8 mouse cellular contexts compared by ENCODE assay signal in the genomic region with DNA sequence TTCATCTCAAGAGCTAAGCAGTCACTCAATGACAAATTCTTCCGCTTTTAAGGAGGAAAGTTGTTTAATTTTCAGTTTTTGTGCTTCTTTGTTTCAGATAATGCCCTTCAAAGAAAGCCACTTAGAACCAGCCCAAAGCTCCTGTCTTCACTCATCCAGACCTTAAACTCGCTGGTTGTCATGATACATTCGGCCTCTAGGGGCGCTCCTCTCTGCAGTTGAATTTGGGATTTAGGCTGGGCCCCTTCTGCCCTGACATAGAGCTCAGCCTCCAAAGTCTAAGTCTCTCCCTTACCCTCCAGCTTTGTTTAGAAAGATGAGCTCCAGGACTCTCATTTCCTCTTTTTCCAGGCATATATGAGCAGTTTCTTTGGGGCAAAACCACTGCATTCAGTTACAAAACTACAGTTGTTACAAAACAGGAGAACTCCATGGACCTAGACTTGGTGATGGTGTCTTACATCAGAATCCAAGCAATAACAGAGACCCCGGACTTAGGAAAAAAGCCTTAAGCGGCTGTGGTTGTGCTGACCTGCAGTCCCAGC. TPM values are rescaled to one million over a fixed set of nuclear protein-coding genes. Genes with fewer than 3 reads are reported as not detected.
DNase-seq lines count a peak whose midpoint lies in the region; ATAC-seq lines count a peak whose summit lies in the region.
"Not testable (repeated sequence)": the region's sequence is repeated elsewhere in the genome, so short reads cannot be mapped to it uniquely, and the experiment has no call there.

No protein-coding gene starts in this region.

- H3K9ac ChIP-seq in forebrain, embryonic 14.5 days (ENCODE audit: low read length), result not testable (repeated sequence)

- 34% methylated on average over 6 of the region's 6 CpGs for WGBS in forebrain, embryonic 14.5 days
- WGBS in hindbrain, embryonic 10.5 days, result 32% methylated on average over 6 of the region's 6 CpGs

- H3K27ac ChIP-seq in forebrain, embryonic 14.5 days (ENCODE audit: low read depth, low read length); hindbrain, embryonic 10.5 days: not testable (repeated sequence)

- not testable (repeated sequence) for H3K36me3 ChIP-seq in forebrain, embryonic 14.5 days (ENCODE audit: control insufficient read depth, insufficient read depth, low read length); hindbrain, embryonic 10.5 days

- not testable (repeated sequence) for H3K4me3 ChIP-seq in forebrain, embryonic 14.5 days (ENCODE audit: low read depth, low read length); hindbrain, embryonic 10.5 days

- not testable (repeated sequence) for H3K9me3 ChIP-seq in forebrain, embryonic 14.5 days (replicated peaks; ENCODE audit: control insufficient read depth, low read length); hindbrain, embryonic 10.5 days

- H3K4me1 ChIP-seq in forebrain, embryonic 14.5 days (ENCODE audit: control insufficient read depth, insufficient read depth, low read length); hindbrain, embryonic 10.5 days (replicated peaks): not testable (repeated sequence)

- H3K27me3 ChIP-seq in forebrain, embryonic 14.5 days (replicated peaks; ENCODE audit: control insufficient read depth, insufficient read depth, low read length); hindbrain, embryonic 10.5 days (ENCODE audit: insufficient read depth, poor library complexity, severe bottlenecking): not testable (repeated sequence)

- H3K4me2 ChIP-seq in forebrain, embryonic 14.5 days (ENCODE audit: low read length), result not testable (repeated sequence)

- ATAC-seq in forebrain, embryonic 14.5 days, result not testable (repeated sequence)

- DNase-seq in MEL-GATA-1-ER (ENCODE audit: extremely low read depth, low read depth), result peak; percentile 26
- DNase-seq in c-Kit-positive CD71-positive TER-119-positive erythroid progenitor cells, embryonic 14.5 days (ENCODE audit: low spot score), result peak; percentile 37
- DNase-seq in forebrain, embryonic 14.5 days (ENCODE audit: low spot score), result peak; percentile 34
- peak; percentile 60 for DNase-seq in hindbrain, embryonic 10.5 days (ENCODE audit: low spot score)
- DNase-seq in layer of hippocampus, postnatal 36 days, result peak; percentile 20 to 29
- peak; percentile 87 for DNase-seq in lung, postnatal 36 days
- DNase-seq in right cerebral cortex, postnatal 14 days, result peak; percentile 63
- peak; percentile 95 for DNase-seq in thymus, postnatal 4 days

RNA-seq across cellular contexts. Expression of a gene that starts 13.5 kb away (rescaled TPM):
- polyA plus RNA-seq in forebrain, embryonic 14.5 days (2014; fragmentation: Nextera tagmentation; extraction: Ambion mirVana), result 3.0 and 4.5 TPM in 2 replicates
- polyA plus RNA-seq in hindbrain, embryonic 10.5 days (2016; fragmentation: Nextera tagmentation; extraction: Ambion mirVana), result 0.84 and 1.5 TPM in 2 replicates
- 10 to 100 TPM; 59.1 to 75.8 TPM for total RNA-seq in layer of hippocampus, postnatal 36 days (2021)

RNA-seq across cellular contexts. Expression of a gene that starts 49.7 kb away (rescaled TPM):
- 0.30 TPM in 2 replicates for polyA plus RNA-seq in forebrain, embryonic 14.5 days (2014; fragmentation: Nextera tagmentation; extraction: Ambion mirVana)
- polyA plus RNA-seq in hindbrain, embryonic 10.5 days (2016; fragmentation: Nextera tagmentation; extraction: Ambion mirVana), result not detected in 2 replicates
- 1 to 10 TPM; 2.5 to 4.0 TPM for total RNA-seq in layer of hippocampus, postnatal 36 days (2021)

Comparison
In these comparisons a context has a peak if more than half of its experiments do, and no peak if none do; other contexts are left out.
1. DNase-seq: peak in every context shown above with its lines; median percentile 95 in thymus, postnatal 4 days; 87 in lung, postnatal 36 days; 63 in right cerebral cortex, postnatal 14 days; 60 in hindbrain, embryonic 10.5 days; 37 in c-Kit-positive CD71-positive TER-119-positive erythroid progenitor cells, embryonic 14.5 days; 34 in forebrain, embryonic 14.5 days; 26 in MEL-GATA-1-ER; 24 in layer of hippocampus, postnatal 36 days.